Mouse (Mus musculus) liver, adult 2 months (tissue): ENCODE measurements around the gene Fam90a1a.

Source experiments
- CTCF ChIP-seq: fragments of 200-500 bp; IDR thresholded peaks from 2 replicates; pipeline ENCODE4 v1.5.1; 2011; ENCODE audit warnings: low read depth, low read length, control low read depth
- POLR2A ChIP-seq: fragments of 200-500 bp; IDR thresholded peaks from 2 replicates; pipeline ENCODE4 v1.6.1; 2011; ENCODE audit warnings: low read length, control low read depth; ENCODE audit not compliant: insufficient read depth; ENCODE audit errors: extremely low read depth

GRCm38 (mm10) chr8:22013034-22013707 lies 54.7 kb downstream of the Fam90a1a start:
- TF ChIP-seq POLR2A, result no peak
- no peak for TF ChIP-seq CTCF
